Mouse (Mus musculus): ENCODE results near the gene Slc5a9.
"Not testable (repeated sequence)": the region's sequence is repeated elsewhere in the genome, so short reads cannot be mapped to it uniquely, and the experiment has no call there.

Gene Slc5a9

GRCm38 (mm10) chr4:111902775-111903174 lies at the start of gene Slc5a9:
Slc5a9 (minus strand) TSS chr4:111902918.
- no peak for DNase-seq

DNA sequence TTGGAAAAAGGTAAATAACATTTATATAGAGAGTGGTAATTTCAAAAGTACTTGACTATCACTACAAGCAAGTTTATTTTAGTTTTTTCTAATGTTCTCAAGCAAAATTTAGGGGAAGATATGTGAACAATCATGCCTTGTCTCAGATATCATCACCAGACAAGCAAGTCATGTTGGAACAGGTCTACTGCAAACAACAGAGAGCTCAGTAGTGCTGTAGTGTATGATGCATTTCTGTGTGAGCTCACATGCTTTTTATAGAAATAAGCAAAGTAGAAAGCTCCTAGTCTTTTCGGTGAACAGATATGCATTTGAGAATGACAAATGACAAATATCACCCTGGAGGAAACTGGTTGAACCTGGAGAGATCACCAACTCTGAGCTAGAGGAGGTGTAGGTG lies 16.4 kb upstream of the Slc5a9 start, which contains the start of gene Skint8:
Gene Skint8, plus strand, starts transcription at position 301 of the 400 bp plus-strand sequence.
- DNase-seq = no peak

DNA sequence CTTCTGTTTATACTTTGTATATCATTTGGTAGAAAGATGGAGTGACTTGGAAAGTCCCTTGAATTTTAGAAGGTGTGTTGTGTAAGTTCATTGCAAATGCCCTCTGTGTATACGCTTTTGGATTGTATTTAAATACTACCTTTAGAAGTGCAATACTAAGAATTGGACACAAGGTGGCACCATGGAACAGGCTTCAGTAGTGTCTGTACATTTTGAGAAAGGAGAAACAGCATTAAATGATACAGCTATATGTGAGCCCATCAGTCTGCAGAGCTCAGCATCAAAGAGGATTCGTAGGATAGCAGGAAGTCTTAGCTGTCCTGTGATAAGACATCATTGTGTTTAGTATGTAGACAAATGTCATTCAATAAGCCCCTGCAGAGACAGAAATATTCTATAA lies 5.2 kb upstream of the Slc5a9 start:
- DNase-seq = peak; percentile 42

DNA sequence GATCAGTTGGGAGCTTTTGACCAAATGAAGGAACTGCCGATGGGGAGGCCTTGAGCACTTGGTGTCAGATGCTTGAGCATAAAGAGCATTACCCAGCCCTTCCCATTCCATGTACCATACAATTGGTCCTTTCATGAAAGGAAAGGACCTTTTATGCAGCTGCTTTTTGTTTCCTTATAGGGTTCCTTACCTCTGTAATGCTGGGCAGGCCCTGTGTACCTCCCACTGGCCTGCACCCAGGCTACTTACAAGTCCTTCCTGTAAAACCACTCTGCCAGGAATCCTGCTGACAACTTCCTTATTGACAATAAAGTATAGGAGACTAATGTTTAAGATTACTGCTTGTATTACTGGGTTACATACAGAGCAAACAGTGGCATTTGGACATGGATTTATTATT lies 1.2 kb downstream of the Slc5a9 start:
- DNase-seq = no peak

DNA sequence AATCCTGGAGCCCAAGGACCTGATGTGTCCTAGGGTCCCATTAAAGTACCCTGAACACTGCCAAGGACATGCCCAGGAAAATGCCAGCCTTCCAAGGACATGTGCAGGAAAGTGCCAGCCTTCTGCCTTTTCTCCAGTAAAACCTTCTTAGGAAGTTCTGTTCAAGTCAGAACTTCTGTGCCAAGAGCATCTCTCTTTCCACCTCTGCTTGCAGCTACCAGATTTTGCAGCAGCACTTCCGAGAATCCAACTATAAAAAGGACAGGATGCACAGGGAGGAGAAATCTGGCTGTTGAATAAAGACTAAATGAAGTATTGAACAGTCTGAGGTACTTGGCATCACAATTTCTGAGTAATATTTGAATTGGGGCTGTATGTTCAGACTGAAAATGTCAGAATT lies 2.2 kb downstream of the Slc5a9 start:
- DNase-seq = not testable (repeated sequence)

GRCm38 (mm10) chr4:111898566-111898965 lies 4.2 kb downstream of the Slc5a9 start:
- no peak for DNase-seq

- DNase-seq = no peak
These were observed 5.0 kb downstream of the Slc5a9 start for GRCm38 (mm10) chr4:111897755-111898154.

- no peak for DNase-seq
These were observed 10.6 kb downstream of the Slc5a9 start for GRCm38 (mm10) chr4:111892138-111892537.

- peak; percentile 68 for DNase-seq
These were observed 16.1 kb downstream of the Slc5a9 start for GRCm38 (mm10) chr4:111886607-111887006.

- DNase-seq = peak; percentile 72
These were observed 16.7 kb downstream of the Slc5a9 start for GRCm38 (mm10) chr4:111886018-111886417.

DNA sequence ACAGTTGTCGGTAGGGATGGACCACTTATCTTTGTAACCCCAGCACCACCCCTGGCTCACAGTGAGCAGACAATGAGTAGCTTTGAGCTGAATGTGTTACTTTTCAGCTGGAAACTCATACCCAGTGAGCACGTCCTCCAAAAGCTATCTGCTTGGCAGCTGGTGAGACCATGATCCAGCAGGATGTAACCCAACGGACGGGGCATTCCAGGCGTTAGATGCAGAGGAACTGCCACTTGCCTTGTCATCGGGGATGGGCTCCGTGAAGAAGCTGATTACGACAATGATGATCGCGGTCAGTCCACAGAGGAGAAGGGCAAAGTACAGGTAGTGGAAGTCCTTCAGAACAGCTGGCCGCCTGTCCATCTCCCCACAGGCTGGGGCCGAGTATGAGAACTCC lies 19.2 kb downstream of the Slc5a9 start:
- DNase-seq = no peak

GRCm38 (mm10) chr4:111880112-111880875 lies 22.4 kb downstream of the Slc5a9 start:
- DNase-seq = no peak

GRCm38 (mm10) chr4:111867743-111868401 lies 34.8 kb downstream of the Slc5a9 start:
- no peak for DNase-seq

GRCm38 (mm10) chr4:111866701-111867100 lies 36.0 kb downstream of the Slc5a9 start:
- no peak for DNase-seq

- DNase-seq = no peak
These were observed 50.1 kb downstream of the Slc5a9 start for GRCm38 (mm10) chr4:111852626-111853025.

- DNase-seq = no peak
These were observed 63.8 kb downstream of the Slc5a9 start for GRCm38 (mm10) chr4:111838882-111839281.
